Mouse (Mus musculus) neural tube, embryonic 15.5 days (tissue): Measurements from ENCODE around the gene Nav3. TPM values are rescaled to one million over a fixed set of nuclear protein-coding genes. Genes with fewer than 3 reads are reported as not detected.

Source experiments
- ATAC-seq: fragments of 200-750 bp; cut with Nextera tagmentation; 2 replicates; pipeline ENCODE4 v1.8.0; 2017; ENCODE audit warnings: mild to moderate bottlenecking, moderate TSS enrichment, moderate library complexity; ENCODE audit not compliant: low FRiP score
- H3K27ac ChIP-seq: fragments of 300-500 bp; sonication (generic); replicated peaks from 2 replicates; pipeline ENCODE4 v1.5.1; 2015; ENCODE audit warnings: mild to moderate bottlenecking, inconsistent platforms
- H3K27me3 ChIP-seq: fragments of 300-500 bp; sonication (generic); replicated peaks from 2 replicates; pipeline ENCODE4 v1.6.1; 2015; ENCODE audit warnings: inconsistent platforms
- H3K36me3 ChIP-seq: fragments of 300-500 bp; sonication (generic); 2 replicates; pipeline ENCODE4 v1.6.1; 2015; ENCODE audit warnings: inconsistent platforms
- H3K4me1 ChIP-seq: fragments of 300-500 bp; sonication (generic); 2 replicates; pipeline ENCODE4 v1.6.1; 2015; ENCODE audit warnings: inconsistent platforms
- H3K4me2 ChIP-seq: fragments of 300-500 bp; sonication (generic); 2 replicates; pipeline ENCODE4 v1.6.1; 2015; ENCODE audit warnings: inconsistent platforms, mild to moderate bottlenecking, moderate library complexity
- H3K4me3 ChIP-seq: fragments of 300-500 bp; sonication (generic); replicated peaks from 2 replicates; pipeline ENCODE4 v1.5.1; 2015; ENCODE audit warnings: mild to moderate bottlenecking, inconsistent platforms
- H3K9ac ChIP-seq: fragments of 300-500 bp; sonication (generic); replicated peaks from 2 replicates; pipeline ENCODE4 v1.6.1; 2015; ENCODE audit warnings: mild to moderate bottlenecking, inconsistent platforms
- H3K9me3 ChIP-seq: fragments of 300-500 bp; sonication (generic); replicated peaks from 2 replicates; pipeline ENCODE4 v1.6.1; 2016; ENCODE audit warnings: inconsistent platforms
- WGBS: fragments of 180-500 bp; shearing (Covaris S2); methylation state at CpG from one replicate; pipeline ENCODE4 v1.1.7; 2015; ENCODE audit warnings: mixed read lengths; 5-methylcytosine and 5-hydroxymethylcytosine counted together
- polyA plus RNA-seq: library from polyadenylated mRNA; unstranded; fragments of >200 nt; fragmentation: Nextera tagmentation; extraction: Ambion mirVana; gene quantifications from 2 replicates; pipeline ENCODE4 v1.2.1, GENCODE M21; 2015

The Nav3 gene
- polyA plus RNA-seq, 1 experiment from 2014 or later: 24.3 TPM

DNA sequence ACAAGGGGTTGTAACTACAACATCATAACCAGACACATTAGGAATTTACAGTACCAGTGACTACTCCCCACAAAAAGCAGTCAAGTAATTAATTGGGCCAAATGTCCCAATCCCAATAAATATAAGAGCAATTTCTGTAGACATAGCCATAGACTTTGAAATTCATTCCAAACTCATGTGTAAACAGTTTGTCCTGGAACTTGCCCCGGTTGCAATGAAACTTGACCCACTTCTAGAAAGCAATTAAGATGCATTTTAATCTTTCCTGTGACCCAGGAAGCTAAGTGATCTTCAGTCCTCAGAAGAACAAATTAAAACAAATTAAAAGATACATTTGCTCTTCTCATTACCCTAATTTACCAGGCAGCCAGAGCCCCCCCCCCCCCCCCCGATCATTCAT, 590.6 kb downstream of the Nav3 start:
- Histone ChIP-seq H3K4me1 (peaks cover 6% of the 10 kb centered on the region; the same call in 1 of the 2 replicates), H3K4me3 (no peak overlapping the region), H3K27ac (no peak overlapping the region), H3K9me3 (no peaks in the 10 kb centered on the region), H3K27me3 (no peaks in the 10 kb centered on the region), H3K4me2 (no peak overlapping the region), H3K9ac (no peak overlapping the region), H3K36me3 (no peaks in the 10 kb centered on the region)
- WGBS: 42% methylated on average over 1 of the region's 2 CpGs
- 0 out of 2 replicates have a peak, but pooled peaks have one; percentile 25 for ATAC-seq

GRCm38 (mm10) chr10:109864708-109865107, 591.3 kb downstream of the Nav3 start:
- no peaks in the 10 kb centered on the region for H3K9me3 ChIP-seq
- no peak overlapping the region for H3K27ac ChIP-seq
- H3K9ac ChIP-seq: no peak overlapping the region
- peaks cover 6% of the 10 kb centered on the region; the same call in 1 of the 2 replicates for H3K4me1 ChIP-seq
- H3K36me3 ChIP-seq: no peaks in the 10 kb centered on the region
- no peaks in the 10 kb centered on the region for H3K27me3 ChIP-seq
- H3K4me2 ChIP-seq: 0 out of 2 replicates have a peak overlapping the region, but pooled peaks have one; percentile 11
- ATAC-seq: no peak
- no peak overlapping the region for H3K4me3 ChIP-seq
- WGBS: 16% methylated on average over 4 of the region's 4 CpGs

GRCm38 (mm10) chr10:109861275-109861674, 594.7 kb downstream of the Nav3 start:
- Histone ChIP-seq H3K27ac (no peak overlapping the region), H3K9ac (no peak overlapping the region), H3K4me3 (no peak overlapping the region), H3K4me2 (no peak overlapping the region), H3K36me3 (no peaks in the 10 kb centered on the region), H3K27me3 (no peaks in the 10 kb centered on the region), H3K9me3 (no peaks in the 10 kb centered on the region), H3K4me1 (peaks cover 6% of the 10 kb centered on the region; the same call in 1 of the 2 replicates)
- WGBS: 62% methylated on average over 2 of the region's 2 CpGs
- ATAC-seq: no peak

GRCm38 (mm10) chr10:109858568-109858967, 597.4 kb downstream of the Nav3 start:
- H3K9ac ChIP-seq: no peak overlapping the region
- H3K27ac ChIP-seq: no peak overlapping the region
- no peaks in the 10 kb centered on the region for H3K4me1 ChIP-seq
- no peak overlapping the region for H3K4me3 ChIP-seq
- no peaks in the 10 kb centered on the region for H3K9me3 ChIP-seq
- ATAC-seq: no peak
- H3K27me3 ChIP-seq: no peaks in the 10 kb centered on the region
- WGBS: 91% methylated on average over 2 of the region's 2 CpGs
- no peak overlapping the region for H3K4me2 ChIP-seq
- no peaks in the 10 kb centered on the region for H3K36me3 ChIP-seq

DNA sequence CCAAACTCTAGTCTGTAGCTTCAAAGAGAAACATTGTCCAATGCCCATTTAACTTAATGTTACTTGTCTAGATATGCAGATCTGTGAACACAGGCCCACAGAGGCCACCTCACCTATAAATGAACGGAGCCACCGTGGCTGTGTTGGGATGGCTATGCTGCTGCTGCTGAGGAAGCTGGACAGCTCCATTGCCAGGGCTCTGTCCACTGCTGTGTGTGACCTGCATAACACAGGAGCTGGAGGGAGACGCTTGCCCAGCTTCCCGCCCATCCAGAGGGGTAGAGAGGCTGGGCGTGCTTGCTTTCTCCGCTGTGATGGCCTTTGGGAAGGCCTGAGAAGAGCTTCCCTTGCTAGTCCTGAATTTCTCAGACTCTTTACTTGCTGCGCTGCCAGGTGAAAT, 603.6 kb downstream of the Nav3 start:
- ATAC-seq: no peak
- H3K9ac ChIP-seq: no peak overlapping the region
- H3K27me3 ChIP-seq: no peaks in the 10 kb centered on the region
- no peak overlapping the region for H3K4me2 ChIP-seq
- H3K27ac ChIP-seq: no peak overlapping the region
- H3K9me3 ChIP-seq: no peaks in the 10 kb centered on the region
- no peaks in the 10 kb centered on the region for H3K4me1 ChIP-seq
- no peak overlapping the region for H3K4me3 ChIP-seq
- 53% methylated on average over 7 of the region's 7 CpGs for WGBS
- H3K36me3 ChIP-seq: no peaks in the 10 kb centered on the region

- Histone ChIP-seq H3K36me3 (no peaks in the 10 kb centered on the region), H3K9ac (no peak overlapping the region), H3K9me3 (no peaks in the 10 kb centered on the region), H3K4me2 (no peak overlapping the region), H3K4me3 (no peak overlapping the region), H3K27me3 (no peaks in the 10 kb centered on the region), H3K4me1 (0 out of 2 replicates have a peak, but pooled peaks cover 4% of the 10 kb centered on the region), H3K27ac (no peak overlapping the region)
- ATAC-seq: no peak
- 78% methylated on average over 4 of the region's 4 CpGs for WGBS
Observed at GRCm38 (mm10) chr10:109847631-109848030, 608.4 kb downstream of the Nav3 start.

DNA sequence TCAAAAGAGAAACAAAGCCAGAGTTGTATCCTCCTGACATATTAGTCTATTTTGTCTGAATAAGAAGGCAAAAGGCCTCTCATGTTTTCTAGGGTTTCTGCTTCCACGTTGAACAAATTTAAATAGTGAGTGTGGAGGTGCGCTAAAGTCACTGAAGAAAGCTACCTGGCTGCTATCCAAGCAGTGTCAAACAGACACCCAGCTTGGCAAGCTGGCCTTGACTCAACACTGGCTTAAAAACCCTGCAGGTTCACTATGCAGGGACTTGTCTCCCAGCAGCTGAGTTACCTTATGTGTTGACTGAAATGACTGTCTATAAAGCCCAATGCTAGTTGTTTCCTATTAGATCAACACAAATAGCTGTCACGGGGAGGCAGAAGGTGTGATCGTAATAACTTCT, 612.3 kb downstream of the Nav3 start:
- no peak for ATAC-seq
- Histone ChIP-seq H3K4me3 (no peak overlapping the region), H3K27ac (no peak overlapping the region), H3K9me3 (no peaks in the 10 kb centered on the region), H3K36me3 (no peaks in the 10 kb centered on the region), H3K4me1 (0 out of 2 replicates have a peak, but pooled peaks cover 4% of the 10 kb centered on the region), H3K4me2 (no peak overlapping the region), H3K9ac (no peak overlapping the region), H3K27me3 (no peaks in the 10 kb centered on the region)
- WGBS: 74% methylated on average over 4 of the region's 4 CpGs

- peak; percentile 88 for ATAC-seq
- WGBS: 13% methylated on average over 18 of the region's 18 CpGs
- no peaks in the 10 kb centered on the region for H3K36me3 ChIP-seq
- H3K27me3 ChIP-seq: no peaks in the 10 kb centered on the region
- no peaks in the 10 kb centered on the region for H3K9me3 ChIP-seq
- peaks cover 15% of the 10 kb centered on the region for H3K4me1 ChIP-seq
- H3K4me2 ChIP-seq: peak overlapping the region; percentile 62
- H3K9ac ChIP-seq: peak overlapping the region; percentile 47
- peak overlapping the region; percentile 88 for H3K27ac ChIP-seq
- H3K4me3 ChIP-seq: peak overlapping the region; percentile 43
Observed at GRCm38 (mm10) chr10:109832768-109833291, 623.2 kb downstream of the Nav3 start.

DNA sequence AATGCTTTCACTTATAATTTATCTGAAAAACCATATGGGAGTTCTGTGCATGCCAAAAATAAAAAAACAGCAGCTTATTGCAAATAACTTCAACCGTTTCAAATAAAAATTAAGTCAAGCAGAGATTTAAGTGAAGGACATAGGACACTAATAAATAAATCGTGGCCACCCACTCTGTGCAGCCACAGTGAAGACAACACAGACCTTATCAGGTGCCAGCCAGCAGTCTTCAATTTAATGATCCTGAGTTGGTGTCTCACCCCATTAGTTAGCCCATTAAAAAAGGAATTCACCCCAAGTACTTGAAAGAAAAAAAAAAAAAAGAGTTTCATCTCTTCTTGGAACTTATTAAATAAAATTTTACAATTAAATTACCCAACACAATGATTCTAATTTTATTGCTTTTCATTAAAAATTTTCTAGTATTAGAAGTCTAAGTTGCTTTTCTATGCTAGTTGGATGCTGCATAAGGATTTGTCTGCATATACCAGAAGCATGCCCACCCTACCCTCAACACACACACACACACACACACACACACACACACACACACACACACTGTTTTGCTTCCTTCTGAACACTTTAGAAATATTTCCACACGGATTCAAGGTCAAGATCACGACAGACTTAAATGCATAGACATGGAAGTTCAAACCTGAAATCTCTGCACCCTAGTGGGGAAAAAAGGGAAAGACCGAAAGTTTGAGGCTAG, 649.1 kb downstream of the Nav3 start:
- Histone ChIP-seq H3K4me1 (no peaks in the 10 kb centered on the region), H3K36me3 (no peaks in the 10 kb centered on the region), H3K9ac (no peak overlapping the region), H3K27me3 (no peaks in the 10 kb centered on the region), H3K4me2 (no peak overlapping the region), H3K27ac (no peak overlapping the region), H3K4me3 (no peak overlapping the region), H3K9me3 (no peaks in the 10 kb centered on the region)
- WGBS: 68% methylated on average over 5 of the region's 5 CpGs
- ATAC-seq: no peak

DNA sequence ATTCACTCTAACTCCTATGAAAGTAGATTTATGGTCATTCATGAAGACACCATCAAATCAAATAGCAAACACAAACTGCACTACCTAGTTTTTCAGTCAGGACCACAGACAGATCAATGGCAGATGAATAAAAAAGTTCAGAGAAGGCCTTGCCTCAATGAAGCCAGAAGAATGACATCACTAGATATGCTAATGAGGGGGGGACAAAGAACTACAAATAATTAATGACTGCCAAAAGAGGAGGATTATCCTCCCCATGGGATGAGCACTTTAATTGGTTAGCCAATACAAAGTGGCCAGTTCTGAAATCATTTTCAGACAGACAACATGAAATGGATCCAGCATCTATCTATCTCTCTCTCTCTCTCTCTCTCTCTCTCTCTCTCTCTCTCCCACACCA, 652.6 kb downstream of the Nav3 start:
- H3K27ac ChIP-seq: no peak overlapping the region
- no peaks in the 10 kb centered on the region for H3K9me3 ChIP-seq
- no peaks in the 10 kb centered on the region for H3K27me3 ChIP-seq
- no peak overlapping the region for H3K9ac ChIP-seq
- no peak for ATAC-seq
- no peak overlapping the region for H3K4me3 ChIP-seq
- no peaks in the 10 kb centered on the region for H3K4me1 ChIP-seq
- H3K4me2 ChIP-seq: no peak overlapping the region
- H3K36me3 ChIP-seq: no peaks in the 10 kb centered on the region

- no peaks in the 10 kb centered on the region for H3K9me3 ChIP-seq
- H3K4me3 ChIP-seq: no peak overlapping the region
- H3K4me2 ChIP-seq: no peak overlapping the region
- WGBS: 54% methylated on average over 1 of the region's 1 CpGs
- H3K36me3 ChIP-seq: no peaks in the 10 kb centered on the region
- ATAC-seq: no peak
- no peaks in the 10 kb centered on the region for H3K27me3 ChIP-seq
- no peak overlapping the region for H3K27ac ChIP-seq
- H3K4me1 ChIP-seq: no peaks in the 10 kb centered on the region
- no peak overlapping the region for H3K9ac ChIP-seq
Observed at GRCm38 (mm10) chr10:109802236-109802635, 653.8 kb downstream of the Nav3 start.

GRCm38 (mm10) chr10:109799246-109799645, 656.8 kb downstream of the Nav3 start:
- WGBS: 85% methylated on average over 6 of the region's 6 CpGs
- no peak overlapping the region for H3K27ac ChIP-seq
- H3K9ac ChIP-seq: no peak overlapping the region
- no peaks in the 10 kb centered on the region for H3K36me3 ChIP-seq
- no peak overlapping the region for H3K4me3 ChIP-seq
- no peaks in the 10 kb centered on the region for H3K9me3 ChIP-seq
- H3K27me3 ChIP-seq: no peaks in the 10 kb centered on the region
- no peaks in the 10 kb centered on the region for H3K4me1 ChIP-seq
- no peak overlapping the region for H3K4me2 ChIP-seq
- no peak for ATAC-seq
